Mouse (Mus musculus) 3T3-L1 (cell line): Measurements from ENCODE around the gene Try4.
"Not testable (repeated sequence)": the region's sequence is repeated elsewhere in the genome, so short reads cannot be mapped to it uniquely, and the experiment has no call there.

ENCODE experiments used
- DNase-seq: peaks from one replicate; pipeline ENCODE4 v3.0.0-alpha.2; 2015; ENCODE audit warnings: low read depth, low spot score

Try4 gene

GRCm38 (mm10) chr6:41301969-41302368 lies at the start of gene Try4:
Gene Try4 (plus strand): TSS chr6:41302269.
- no peak for DNase-seq

GRCm38 (mm10) chr6:41253314-41253713 lies 48.8 kb upstream of the Try4 start:
- DNase-seq = not testable (repeated sequence)

GRCm38 (mm10) chr6:41256424-41256823 lies 45.6 kb upstream of the Try4 start:
- DNase-seq = no peak

- no peak for DNase-seq
Observed at GRCm38 (mm10) chr6:41257432-41257831, 44.6 kb upstream of the Try4 start.

DNA sequence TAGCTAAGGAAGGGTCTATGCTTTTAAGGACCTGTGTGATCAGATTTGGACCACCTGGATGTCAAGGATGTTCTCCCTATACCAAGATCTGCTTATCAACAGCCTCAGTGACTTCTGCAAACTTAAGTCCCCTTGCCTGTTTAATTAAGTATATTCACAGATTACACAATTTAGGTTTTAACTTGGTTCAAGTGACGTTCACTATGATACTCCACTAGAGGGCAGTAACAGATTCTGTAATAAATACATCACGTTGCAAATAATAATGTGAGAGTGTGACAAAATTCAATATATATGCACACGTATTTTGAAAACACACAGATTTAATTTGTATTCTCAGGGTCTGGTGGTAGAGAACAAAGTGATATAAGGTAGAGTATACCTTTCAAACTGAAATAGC lies 39.3 kb upstream of the Try4 start:
- DNase-seq = peak; percentile 22

DNA sequence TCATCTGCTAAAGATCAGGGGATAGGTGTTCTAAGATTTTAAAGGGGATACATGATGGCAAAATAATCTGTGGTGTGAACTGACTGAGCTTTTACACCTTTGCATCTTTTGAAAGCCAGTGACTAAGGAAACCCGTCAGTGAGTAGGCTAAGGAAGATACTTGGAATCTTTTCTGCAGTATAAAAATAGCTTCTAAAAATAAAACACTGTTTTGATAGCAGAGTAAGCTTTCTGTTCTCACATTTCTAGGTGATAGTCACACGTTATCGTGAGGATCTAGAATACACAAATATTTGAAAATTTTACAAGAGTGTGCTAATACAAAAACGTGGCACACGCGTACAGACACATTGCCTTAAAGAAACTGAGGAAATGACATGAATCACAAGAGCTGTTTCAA lies 35.9 kb upstream of the Try4 start:
- no peak for DNase-seq

- no peak for DNase-seq
Observed at GRCm38 (mm10) chr6:41298255-41298654, 3.8 kb upstream of the Try4 start.

- not testable (repeated sequence) for DNase-seq
Observed at GRCm38 (mm10) chr6:41316741-41317140, 14.7 kb downstream of the Try4 start, which contains the start of gene Try5. Gene Try5 (minus strand): TSS chr6:41316841.

DNA sequence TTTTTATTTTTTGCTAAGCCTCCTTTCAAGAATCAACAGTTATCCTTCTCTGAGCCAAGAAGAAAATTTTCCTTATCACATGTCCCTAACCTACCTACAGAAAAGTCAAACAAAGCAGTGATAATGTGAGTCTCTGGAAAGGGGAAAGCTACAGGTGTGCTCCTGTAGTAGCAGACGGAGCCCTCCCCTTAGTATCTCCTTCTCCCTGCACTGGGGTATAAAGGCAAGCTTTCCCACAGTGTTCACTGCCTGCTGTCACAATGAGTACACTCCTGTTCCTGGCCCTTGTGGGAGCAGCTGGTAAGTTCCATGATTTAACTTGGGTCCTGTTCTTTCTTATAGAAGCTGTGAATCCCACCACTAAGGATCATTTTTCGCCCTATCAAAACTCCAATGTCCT lies 51.9 kb downstream of the Try4 start, which contains the start of gene Try10:
Try10 (plus strand) TSS at position 174 of the 400 bp plus-strand sequence.
- DNase-seq = no peak
